Mouse (Mus musculus) heart, embryonic 12.5 days (tissue): ENCODE data around the gene Rwdd2a. TPM values are rescaled to one million over a fixed set of nuclear protein-coding genes. Genes with fewer than 3 reads are reported as not detected.

Experiments used
- ATAC-seq: fragments of 200-750 bp; cut with Nextera tagmentation; 2 replicates; pipeline ENCODE4 v1.8.0; 2017; ENCODE audit warnings: moderate TSS enrichment, moderate library complexity; ENCODE audit not compliant: insufficient number of reproducible peaks, low FRiP score
- H3K27ac ChIP-seq: fragments of 300-500 bp; sonication (generic); 2 replicates; pipeline ENCODE4 v1.5.1; 2016; ENCODE audit warnings: mild to moderate bottlenecking, moderate library complexity; ENCODE audit not compliant: poor library complexity, severe bottlenecking
- H3K27me3 ChIP-seq: fragments of 300-500 bp; sonication (generic); replicated peaks from 2 replicates; pipeline ENCODE4 v1.6.1; 2016; ENCODE audit warnings: mild to moderate bottlenecking, moderate library complexity
- H3K36me3 ChIP-seq: fragments of 300-500 bp; sonication (generic); 2 replicates; pipeline ENCODE4 v1.6.1; 2016; ENCODE audit warnings: mild to moderate bottlenecking, moderate library complexity
- H3K4me1 ChIP-seq: fragments of 300-500 bp; sonication (generic); replicated peaks from 2 replicates; pipeline ENCODE4 v1.6.1; 2016; ENCODE audit warnings: mild to moderate bottlenecking
- H3K4me2 ChIP-seq: fragments of 300-500 bp; sonication (generic); 2 replicates; pipeline ENCODE4 v1.6.1; 2016; ENCODE audit warnings: mild to moderate bottlenecking, moderate library complexity
- H3K4me3 ChIP-seq: fragments of 300-500 bp; sonication (generic); 2 replicates; pipeline ENCODE4 v1.5.1; 2016; ENCODE audit warnings: mild to moderate bottlenecking
- H3K9ac ChIP-seq: fragments of 300-500 bp; sonication (generic); 2 replicates; pipeline ENCODE4 v1.6.1; 2016; ENCODE audit warnings: mild to moderate bottlenecking, moderate library complexity
- H3K9me3 ChIP-seq: fragments of 300-500 bp; sonication (generic); replicated peaks from 2 replicates; pipeline ENCODE4 v1.6.1; 2016; ENCODE audit warnings: mild to moderate bottlenecking, moderate library complexity
- WGBS: fragments of 180-500 bp; shearing (Covaris S2); methylation state at CpG from one replicate; pipeline ENCODE4 v1.1.7; 2016; 5-methylcytosine and 5-hydroxymethylcytosine counted together
- polyA plus RNA-seq: library from polyadenylated mRNA; unstranded; fragments of >200 nt; fragmentation: Nextera tagmentation; extraction: Ambion mirVana; gene quantifications from 2 replicates; pipeline ENCODE4 v1.2.1, GENCODE M21; 2016

The Rwdd2a gene
- polyA plus RNA-seq, 1 experiment from 2014 or later, result 4.4 TPM

- H3K27me3 ChIP-seq, result no peaks in the 10 kb centered on the region
- no peaks in the 10 kb centered on the region for H3K9me3 ChIP-seq
- WGBS, result 86% methylated on average over 12 of the region's 12 CpGs
- H3K4me2 ChIP-seq, result no peak overlapping the region
- no peak overlapping the region for H3K27ac ChIP-seq
- H3K9ac ChIP-seq, result no peak overlapping the region
- no peak for ATAC-seq
- H3K36me3 ChIP-seq, result no peaks in the 10 kb centered on the region
- no peak overlapping the region for H3K4me3 ChIP-seq
- peaks cover 17% of the 10 kb centered on the region; the same call in 1 of the 2 replicates for H3K4me1 ChIP-seq
Observed at GRCm38 (mm10) chr9:86624039-86624438, 52.2 kb downstream of the Rwdd2a start.

Other genes with a start within 250 kb of the Rwdd2a start
- 4.6 and 5.0 TPM in 2 replicates for gene Ube2cbp, start 107.0 kb upstream of the Rwdd2a start, polyA plus RNA-seq
- 11.7 and 13.0 TPM in 2 replicates for gene Dop1a, start 104.8 kb upstream of the Rwdd2a start, polyA plus RNA-seq
- 25.2 and 25.7 TPM in 2 replicates for gene Pgm3, start 149 bp upstream of the Rwdd2a start, polyA plus RNA-seq
- gene Me1, start 124.0 kb downstream of the Rwdd2a start, polyA plus RNA-seq, result 50.0 and 51.1 TPM in 2 replicates
- 32.7 and 34.7 TPM in 2 replicates for gene Prss35, start 171.7 kb downstream of the Rwdd2a start, polyA plus RNA-seq